Mouse (Mus musculus) skeletal muscle tissue, adult 2 months (tissue): Measurements from ENCODE around the gene Tctn1.
"Not testable (repeated sequence)": the region's sequence is repeated elsewhere in the genome, so short reads cannot be mapped to it uniquely, and the experiment has no call there.

Experiments used
- DNase-seq: peaks from one replicate; pipeline ENCODE4 v3.0.0-alpha.2; 2012; ENCODE audit warnings: low read depth, low spot score

Gene Tctn1

GRCm38 (mm10) chr5:122219655-122220629 lies 44.3 kb downstream of the Tctn1 start:
- DNase-seq = peak; percentile 59

GRCm38 (mm10) chr5:122218928-122219327 lies 45.3 kb downstream of the Tctn1 start:
- DNase-seq = no peak

- DNase-seq = no peak
Measured at GRCm38 (mm10) chr5:122218109-122218905, 46.0 kb downstream of the Tctn1 start.

GRCm38 (mm10) chr5:122217636-122218035 lies 46.6 kb downstream of the Tctn1 start:
- no peak for DNase-seq

GRCm38 (mm10) chr5:122213861-122214260 lies 50.4 kb downstream of the Tctn1 start:
- no peak for DNase-seq

- DNase-seq = not testable (repeated sequence)
Measured at GRCm38 (mm10) chr5:122212820-122213219, 51.4 kb downstream of the Tctn1 start.

- DNase-seq = no peak
Measured at GRCm38 (mm10) chr5:122212125-122212524, 52.1 kb downstream of the Tctn1 start.

- no peak for DNase-seq
Measured at GRCm38 (mm10) chr5:122210890-122211289, 53.4 kb downstream of the Tctn1 start.

GRCm38 (mm10) chr5:122209591-122210368 lies 54.5 kb downstream of the Tctn1 start:
- peak; percentile 39 for DNase-seq

GRCm38 (mm10) chr5:122208909-122209308 lies 55.4 kb downstream of the Tctn1 start:
- DNase-seq = no peak

GRCm38 (mm10) chr5:122206475-122206874 lies 57.8 kb downstream of the Tctn1 start, which contains the start of gene Hvcn1:
Hvcn1 (plus strand) TSS chr5:122206804.
- DNase-seq = no peak

GRCm38 (mm10) chr5:122204180-122204579 lies 60.1 kb downstream of the Tctn1 start:
- DNase-seq = no peak

- no peak for DNase-seq
Measured at GRCm38 (mm10) chr5:122201904-122202303, 62.4 kb downstream of the Tctn1 start.

GRCm38 (mm10) chr5:122200872-122201271 lies 63.4 kb downstream of the Tctn1 start:
- no peak for DNase-seq

- no peak for DNase-seq
Measured at GRCm38 (mm10) chr5:122192347-122192746, 71.9 kb downstream of the Tctn1 start.

- no peak for DNase-seq
Measured at GRCm38 (mm10) chr5:122191269-122192063, 72.8 kb downstream of the Tctn1 start.

- DNase-seq = no peak
Measured at GRCm38 (mm10) chr5:122190465-122190864, 73.8 kb downstream of the Tctn1 start.

GRCm38 (mm10) chr5:122189115-122189514 lies 75.1 kb downstream of the Tctn1 start:
- DNase-seq = no peak
